Mouse (Mus musculus): ENCODE results near the gene BC049715.

DNA sequence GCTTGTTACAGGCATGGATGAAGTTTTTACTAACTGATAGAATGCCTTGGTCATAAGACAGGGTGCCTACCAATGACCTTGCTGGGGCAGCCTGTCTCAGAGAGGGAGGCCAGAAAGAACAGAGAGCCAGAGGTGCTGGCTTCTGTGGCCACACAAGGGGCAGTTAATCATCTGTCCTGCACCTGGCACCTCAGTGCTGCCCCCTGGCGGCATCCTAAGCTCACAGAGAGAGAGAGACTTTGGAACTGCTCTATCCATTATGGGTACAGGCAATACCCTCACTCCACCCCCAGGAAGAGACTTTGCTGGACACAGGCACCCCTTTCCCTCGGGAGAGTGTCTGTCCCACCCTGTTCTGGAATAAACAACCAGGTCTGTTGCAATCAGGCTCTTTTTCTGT is 20.4 kb downstream of the BC049715 start:
- TF ChIP-seq CTCF (IDR thresholded peaks at IDR 0.05; ENCODE audit: control insufficient read depth, insufficient read depth, insufficient replicate concordance, low read depth, low read length) = peak; percentile 40; the same call in 1 of the 2 replicates
- TF ChIP-seq POLR2A (IDR thresholded peaks at IDR 0.05; ENCODE audit: control insufficient read depth, low read depth, low read length) = no peak

Data from testis, adult 2 months (tissue).